Mouse (Mus musculus): ENCODE results near the gene Acsf3.

DNA sequence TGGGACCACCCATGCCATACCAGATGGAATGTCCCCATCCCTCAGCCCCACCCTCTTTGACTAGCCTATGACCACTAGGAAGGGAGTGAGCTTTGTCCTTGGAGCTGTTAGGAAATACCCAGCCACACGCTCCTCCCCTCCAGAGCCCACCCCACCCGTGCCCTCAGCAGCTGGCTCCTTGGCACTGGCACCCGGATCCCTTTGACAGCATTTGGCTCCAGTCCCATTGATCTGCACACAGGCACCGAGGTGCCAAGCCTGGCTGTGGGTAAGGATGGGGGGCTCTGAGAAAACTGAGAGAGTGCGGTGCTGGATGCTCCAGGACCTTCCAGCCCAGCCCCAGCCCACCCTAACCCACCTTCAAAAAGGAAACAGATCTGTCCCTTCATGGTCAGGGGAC, 23.9 kb upstream of the Acsf3 start:
- TF ChIP-seq MAFK (IDR thresholded peaks at IDR 0.05; ENCODE audit: insufficient replicate concordance, low read length) (no peak), ELF1 (IDR thresholded peaks at IDR 0.05; ENCODE audit: low read depth, low read length) (no peak), CTCF (conservative IDR thresholded peaks at IDR 0.05 in 1 of 2, IDR thresholded peaks at IDR 0.05 in 1 of 2; ENCODE audit: low read depth in 2 of 2, low read length in 2 of 2) (no peak), ZC3H11A (IDR thresholded peaks at IDR 0.05; ENCODE audit: low read depth, low read length) (no peak), EP300 (IDR thresholded peaks at IDR 0.05; ENCODE audit: low read length) (no peak), MYC (IDR thresholded peaks at IDR 0.05; ENCODE audit: low read depth, low read length) (no peak), RAD21 (IDR thresholded peaks at IDR 0.05; ENCODE audit: low read depth, low read length) (no peak), BHLHE40 (IDR thresholded peaks at IDR 0.05; ENCODE audit: low read depth, low read length) (no peak), MXI1 (IDR thresholded peaks at IDR 0.05; ENCODE audit: low read depth, low read length) (no peak), CHD2 (IDR thresholded peaks at IDR 0.05; ENCODE audit: low read length) (no peak), POLR2A (IDR thresholded peaks at IDR 0.05; ENCODE audit: low read depth, low read length) (no peak), GABPA (IDR thresholded peaks at IDR 0.05; ENCODE audit: insufficient replicate concordance, low read depth, low read length) (no peak)

Measured in CH12.LX (cell line).